Mouse (Mus musculus): ENCODE measurements at regions not wholly inside any gene's neighbourhood (a gene's known extent, or its start where the extent isn't known, plus 50 kb on each side); places are given as distances from the start of the nearest gene placed in this dataset.

DNA sequence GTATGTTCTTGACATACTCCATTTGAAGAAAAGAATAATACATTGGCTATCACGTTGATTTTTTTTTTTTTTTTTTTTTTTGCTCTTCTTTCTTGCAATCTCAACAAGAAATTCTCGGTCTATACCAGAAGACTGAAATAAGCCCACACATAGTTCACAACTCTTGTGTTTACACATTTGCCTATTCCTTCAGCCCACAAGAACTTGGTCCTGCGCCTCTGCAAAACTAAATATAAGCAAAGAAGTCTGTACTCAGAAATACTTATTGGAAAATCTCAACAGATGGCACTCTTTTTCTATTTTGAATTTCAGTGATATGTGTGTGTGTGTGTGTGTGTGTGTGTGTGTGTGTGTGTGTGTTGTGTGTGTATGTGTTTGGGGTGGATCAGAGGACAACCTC is 376.4 kb downstream of the Lmo7 start:
- H3K4me1 ChIP-seq (ENCODE audit: control insufficient read depth, insufficient read depth, low read length), result no peaks in the 10 kb centered on the region
- H3K4me2 ChIP-seq (replicated peaks; ENCODE audit: low read depth, low read length), result no peak overlapping the region
- H3K9me3 ChIP-seq (ENCODE audit: control insufficient read depth, low read length), result no peaks in the 10 kb centered on the region
- H3K4me3 ChIP-seq (ENCODE audit: low read length), result no peak overlapping the region
- H3K9ac ChIP-seq (ENCODE audit: low read depth, low read length), result no peak overlapping the region
- WGBS, result 88% methylated on average over 3 of the region's 3 CpGs
- no peak overlapping the region for H3K27ac ChIP-seq (ENCODE audit: low read depth, low read length)
- ATAC-seq (ENCODE audit: low FRiP score, low TSS enrichment), result no peak
- no peaks in the 10 kb centered on the region for H3K27me3 ChIP-seq (ENCODE audit: control insufficient read depth, insufficient read depth, low read length)
- H3K36me3 ChIP-seq (ENCODE audit: control insufficient read depth, insufficient read depth, low read length), result no peaks in the 10 kb centered on the region

- Histone ChIP-seq H3K4me1 (ENCODE audit: control insufficient read depth, insufficient read depth, low read length) (no peaks in the 10 kb centered on the region), H3K9me3 (ENCODE audit: control insufficient read depth, low read length) (no peaks in the 10 kb centered on the region), H3K27ac (ENCODE audit: low read depth, low read length) (no peak overlapping the region), H3K27me3 (ENCODE audit: control insufficient read depth, insufficient read depth, low read length) (no peaks in the 10 kb centered on the region), H3K9ac (ENCODE audit: low read depth, low read length) (no peak overlapping the region), H3K4me3 (ENCODE audit: low read length) (no peak overlapping the region), H3K36me3 (ENCODE audit: control insufficient read depth, insufficient read depth, low read length) (no peaks in the 10 kb centered on the region), H3K4me2 (replicated peaks; ENCODE audit: low read depth, low read length) (no peak overlapping the region)
- ATAC-seq (ENCODE audit: low FRiP score, low TSS enrichment), result no peak
- WGBS, result 87% methylated on average over 1 of the region's 1 CpGs
These were observed 364.3 kb downstream of the Lmo7 start for GRCm38 (mm10) chr14:102094105-102094504.

- no peak for ATAC-seq (ENCODE audit: low FRiP score, low TSS enrichment)
- no peaks in the 10 kb centered on the region for H3K4me1 ChIP-seq (ENCODE audit: control insufficient read depth, insufficient read depth, low read length)
- WGBS, result 76% methylated on average over 6 of the region's 6 CpGs
- H3K4me2 ChIP-seq (replicated peaks; ENCODE audit: low read depth, low read length), result no peak overlapping the region
- no peak overlapping the region for H3K27ac ChIP-seq (ENCODE audit: low read depth, low read length)
- no peak overlapping the region for H3K4me3 ChIP-seq (ENCODE audit: low read length)
- H3K9me3 ChIP-seq (ENCODE audit: control insufficient read depth, low read length), result no peaks in the 10 kb centered on the region
- H3K9ac ChIP-seq (ENCODE audit: low read depth, low read length), result no peak overlapping the region
- H3K27me3 ChIP-seq (ENCODE audit: control insufficient read depth, insufficient read depth, low read length), result no peaks in the 10 kb centered on the region
- no peaks in the 10 kb centered on the region for H3K36me3 ChIP-seq (ENCODE audit: control insufficient read depth, insufficient read depth, low read length)
These were observed 362.8 kb downstream of the Lmo7 start for GRCm38 (mm10) chr14:102092557-102092956.

- no peak overlapping the region for H3K4me3 ChIP-seq (ENCODE audit: low read length)
- no peaks in the 10 kb centered on the region for H3K27me3 ChIP-seq (ENCODE audit: control insufficient read depth, insufficient read depth, low read length)
- H3K36me3 ChIP-seq (ENCODE audit: control insufficient read depth, insufficient read depth, low read length), result no peaks in the 10 kb centered on the region
- no peak overlapping the region for H3K4me2 ChIP-seq (replicated peaks; ENCODE audit: low read depth, low read length)
- H3K9me3 ChIP-seq (ENCODE audit: control insufficient read depth, low read length), result no peaks in the 10 kb centered on the region
- H3K27ac ChIP-seq (ENCODE audit: low read depth, low read length), result no peak overlapping the region
- ATAC-seq (ENCODE audit: low FRiP score, low TSS enrichment), result no peak
- WGBS, result 17% methylated on average over 3 of the region's 3 CpGs
- no peak overlapping the region for H3K9ac ChIP-seq (ENCODE audit: low read depth, low read length)
- no peaks in the 10 kb centered on the region for H3K4me1 ChIP-seq (ENCODE audit: control insufficient read depth, insufficient read depth, low read length)
These were observed 319.2 kb downstream of the Lmo7 start for GRCm38 (mm10) chr14:102048932-102049331.

GRCm38 (mm10) chr14:102048485-102048884 is 318.7 kb downstream of the Lmo7 start:
- WGBS, result 65% methylated on average over 2 of the region's 3 CpGs
- Histone ChIP-seq H3K9me3 (ENCODE audit: control insufficient read depth, low read length) (no peaks in the 10 kb centered on the region), H3K9ac (ENCODE audit: low read depth, low read length) (no peak overlapping the region), H3K27ac (ENCODE audit: low read depth, low read length) (no peak overlapping the region), H3K4me1 (ENCODE audit: control insufficient read depth, insufficient read depth, low read length) (no peaks in the 10 kb centered on the region), H3K27me3 (ENCODE audit: control insufficient read depth, insufficient read depth, low read length) (no peaks in the 10 kb centered on the region), H3K36me3 (ENCODE audit: control insufficient read depth, insufficient read depth, low read length) (no peaks in the 10 kb centered on the region), H3K4me3 (ENCODE audit: low read length) (no peak overlapping the region), H3K4me2 (replicated peaks; ENCODE audit: low read depth, low read length) (no peak overlapping the region)
- ATAC-seq (ENCODE audit: low FRiP score, low TSS enrichment), result no peak

- no peaks in the 10 kb centered on the region for H3K9me3 ChIP-seq (ENCODE audit: control insufficient read depth, low read length)
- H3K4me1 ChIP-seq (ENCODE audit: control insufficient read depth, insufficient read depth, low read length), result no peaks in the 10 kb centered on the region
- 79% methylated on average over 2 of the region's 2 CpGs for WGBS
- no peak overlapping the region for H3K27ac ChIP-seq (ENCODE audit: low read depth, low read length)
- H3K27me3 ChIP-seq (ENCODE audit: control insufficient read depth, insufficient read depth, low read length), result no peaks in the 10 kb centered on the region
- H3K36me3 ChIP-seq (ENCODE audit: control insufficient read depth, insufficient read depth, low read length), result no peaks in the 10 kb centered on the region
- H3K9ac ChIP-seq (ENCODE audit: low read depth, low read length), result no peak overlapping the region
- H3K4me2 ChIP-seq (replicated peaks; ENCODE audit: low read depth, low read length), result no peak overlapping the region
- H3K4me3 ChIP-seq (ENCODE audit: low read length), result no peak overlapping the region
- no peak for ATAC-seq (ENCODE audit: low FRiP score, low TSS enrichment)
These were observed 308.4 kb downstream of the Lmo7 start for GRCm38 (mm10) chr14:102038145-102038544.

DNA sequence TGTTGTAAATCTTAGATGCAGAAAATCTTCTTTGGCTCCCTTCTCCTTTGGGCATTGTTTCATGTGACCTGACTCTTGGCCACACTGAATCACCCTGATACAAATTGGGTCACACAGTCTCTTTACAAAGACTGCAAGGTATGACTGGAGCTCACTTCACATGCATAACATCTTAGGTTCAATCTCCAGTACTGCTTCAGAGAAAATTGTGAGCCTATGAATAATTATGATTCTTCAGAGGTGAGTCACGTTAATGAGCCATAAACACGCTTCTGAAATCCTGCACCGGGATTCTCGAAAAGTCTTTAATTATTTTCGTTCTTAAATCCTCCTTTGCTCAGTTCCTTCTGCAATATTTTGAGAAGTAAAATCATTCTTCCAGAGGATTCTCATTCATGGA is 307.7 kb downstream of the Lmo7 start:
- H3K9ac ChIP-seq (ENCODE audit: low read depth, low read length), result no peak overlapping the region
- no peaks in the 10 kb centered on the region for H3K36me3 ChIP-seq (ENCODE audit: control insufficient read depth, insufficient read depth, low read length)
- no peaks in the 10 kb centered on the region for H3K4me1 ChIP-seq (ENCODE audit: control insufficient read depth, insufficient read depth, low read length)
- H3K4me3 ChIP-seq (ENCODE audit: low read length), result no peak overlapping the region
- ATAC-seq (ENCODE audit: low FRiP score, low TSS enrichment), result no peak
- H3K27ac ChIP-seq (ENCODE audit: low read depth, low read length), result no peak overlapping the region
- no peaks in the 10 kb centered on the region for H3K27me3 ChIP-seq (ENCODE audit: control insufficient read depth, insufficient read depth, low read length)
- no peak overlapping the region for H3K4me2 ChIP-seq (replicated peaks; ENCODE audit: low read depth, low read length)
- 89% methylated on average over 5 of the region's 5 CpGs for WGBS
- no peaks in the 10 kb centered on the region for H3K9me3 ChIP-seq (ENCODE audit: control insufficient read depth, low read length)

- H3K36me3 ChIP-seq (ENCODE audit: control insufficient read depth, insufficient read depth, low read length), result no peaks in the 10 kb centered on the region
- no peak overlapping the region for H3K4me2 ChIP-seq (replicated peaks; ENCODE audit: low read depth, low read length)
- no peak overlapping the region for H3K4me3 ChIP-seq (ENCODE audit: low read length)
- H3K27ac ChIP-seq (ENCODE audit: low read depth, low read length), result no peak overlapping the region
- H3K9ac ChIP-seq (ENCODE audit: low read depth, low read length), result no peak overlapping the region
- WGBS, result 54% methylated on average over 10 of the region's 10 CpGs
- H3K27me3 ChIP-seq (ENCODE audit: control insufficient read depth, insufficient read depth, low read length), result no peaks in the 10 kb centered on the region
- peak; percentile 71; the same call in 1 of the 2 replicates for ATAC-seq (ENCODE audit: low FRiP score, low TSS enrichment)
- H3K4me1 ChIP-seq (ENCODE audit: control insufficient read depth, insufficient read depth, low read length), result no peaks in the 10 kb centered on the region
- no peaks in the 10 kb centered on the region for H3K9me3 ChIP-seq (ENCODE audit: control insufficient read depth, low read length)
These were observed 301.5 kb downstream of the Lmo7 start for GRCm38 (mm10) chr14:102031047-102031903.

- Histone ChIP-seq H3K9me3 (ENCODE audit: control insufficient read depth, low read length) (no peaks in the 10 kb centered on the region), H3K4me1 (ENCODE audit: control insufficient read depth, insufficient read depth, low read length) (no peaks in the 10 kb centered on the region), H3K27me3 (ENCODE audit: control insufficient read depth, insufficient read depth, low read length) (no peaks in the 10 kb centered on the region), H3K4me2 (replicated peaks; ENCODE audit: low read depth, low read length) (no peak overlapping the region), H3K9ac (ENCODE audit: low read depth, low read length) (no peak overlapping the region), H3K27ac (ENCODE audit: low read depth, low read length) (no peak overlapping the region), H3K4me3 (ENCODE audit: low read length) (no peak overlapping the region), H3K36me3 (ENCODE audit: control insufficient read depth, insufficient read depth, low read length) (no peaks in the 10 kb centered on the region)
- 48% methylated on average over 3 of the region's 3 CpGs for WGBS
- ATAC-seq (ENCODE audit: low FRiP score, low TSS enrichment), result no peak
These were observed 294.9 kb downstream of the Lmo7 start for GRCm38 (mm10) chr14:102024646-102025045.

All from kidney, embryonic 14.5 days (tissue).